Mouse (Mus musculus) midbrain, embryonic 14.5 days (tissue): ENCODE data around the gene Phf21b. TPM values are rescaled to one million over a fixed set of nuclear protein-coding genes. Genes with fewer than 3 reads are reported as not detected.

Experiments used
- ATAC-seq: fragments of 200-750 bp; cut with Nextera tagmentation; 2 replicates; pipeline ENCODE4 v1.8.0; 2017; ENCODE audit warnings: moderate number of reproducible peaks, moderate library complexity; ENCODE audit not compliant: low FRiP score, low TSS enrichment
- DNase-seq: peaks from one replicate; pipeline ENCODE4 v3.0.0-alpha.2; 2015
- H3K27ac ChIP-seq: fragments of 300-500 bp; sonication (generic); replicated peaks from 2 replicates; pipeline ENCODE4 v1.5.1; 2014; ENCODE audit warnings: mild to moderate bottlenecking, low read depth, low read length, moderate library complexity
- H3K27me3 ChIP-seq: fragments of 300-500 bp; sonication (generic); 2 replicates; pipeline ENCODE4 v1.6.1; 2014; ENCODE audit warnings: low read length, control low read depth, mixed read lengths; ENCODE audit not compliant: control insufficient read depth, insufficient read depth
- H3K36me3 ChIP-seq: fragments of 300-500 bp; sonication (generic); 2 replicates; pipeline ENCODE4 v1.6.1; 2014; ENCODE audit warnings: low read length, control low read depth; ENCODE audit not compliant: control insufficient read depth, insufficient read depth
- H3K4me1 ChIP-seq: fragments of 300-500 bp; sonication (generic); 2 replicates; pipeline ENCODE4 v1.6.1; 2014; ENCODE audit warnings: mild to moderate bottlenecking, antibody characterized with exemption, low read length, control low read depth; ENCODE audit not compliant: control insufficient read depth, insufficient read depth
- H3K4me2 ChIP-seq: fragments of 300-500 bp; sonication (generic); 2 replicates; pipeline ENCODE4 v1.6.1; 2014; ENCODE audit warnings: mild to moderate bottlenecking, low read length, moderate library complexity
- H3K4me3 ChIP-seq: fragments of 300-500 bp; sonication (generic); replicated peaks from 2 replicates; pipeline ENCODE4 v1.5.1; 2014; ENCODE audit warnings: low read depth, low read length
- H3K9ac ChIP-seq: fragments of 300-500 bp; sonication (generic); replicated peaks from 2 replicates; pipeline ENCODE4 v1.6.1; 2014; ENCODE audit warnings: mild to moderate bottlenecking, low read length, moderate library complexity
- H3K9me3 ChIP-seq: fragments of 300-500 bp; sonication (generic); 2 replicates; pipeline ENCODE4 v1.6.1; 2016; ENCODE audit warnings: low read length, control low read depth, mixed read lengths; ENCODE audit not compliant: control insufficient read depth
- WGBS: fragments of 180-500 bp; shearing (Covaris S2); extraction: QIAGEN DNeasy Blood & Tissue Kit; methylation state at CpG from one replicate; pipeline ENCODE4 v1.1.7; 2014; 5-methylcytosine and 5-hydroxymethylcytosine counted together
- polyA plus RNA-seq: library from polyadenylated mRNA; unstranded; fragments of >200 nt; fragmentation: Nextera tagmentation; extraction: Ambion mirVana; gene quantifications from 2 replicates; pipeline ENCODE4 v1.2.1, GENCODE M21; 2014

Phf21b gene
- polyA plus RNA-seq, 1 experiment from 2014 or later: 21.7 TPM

- DNase-seq (peak; percentile 75), ATAC-seq (peak; percentile 55)
- WGBS: 29% methylated on average over 11 of the region's 11 CpGs
- Histone ChIP-seq H3K36me3 (0 out of 2 replicates have a peak, but pooled peaks cover 5% of the 10 kb centered on the region), H3K27me3 (no peaks in the 10 kb centered on the region), H3K27ac (peak overlapping the region; percentile 41), H3K9me3 (no peaks in the 10 kb centered on the region), H3K4me1 (peaks cover 44% of the 10 kb centered on the region), H3K4me2 (peak overlapping the region; percentile 33), H3K4me3 (no peak overlapping the region), H3K9ac (no peak overlapping the region; the same call in 1 of the 2 replicates)
These were observed 43.0 kb downstream of the Phf21b start for GRCm38 (mm10) chr15:84812831-84813357.

GRCm38 (mm10) chr15:84811126-84811525 is 44.7 kb downstream of the Phf21b start:
- DNase-seq (no peak), ATAC-seq (no peak)
- Histone ChIP-seq H3K4me2 (no peak overlapping the region), H3K27ac (no peak overlapping the region), H3K9ac (no peak overlapping the region), H3K9me3 (no peaks in the 10 kb centered on the region), H3K4me1 (peaks cover 44% of the 10 kb centered on the region), H3K36me3 (peaks cover 21% of the 10 kb centered on the region), H3K27me3 (no peaks in the 10 kb centered on the region), H3K4me3 (no peak overlapping the region)
- WGBS: 73% methylated on average over 5 of the region's 5 CpGs

- Histone ChIP-seq H3K27me3 (no peaks in the 10 kb centered on the region), H3K4me3 (no peak overlapping the region), H3K9me3 (no peaks in the 10 kb centered on the region), H3K4me2 (no peak overlapping the region), H3K9ac (no peak overlapping the region), H3K27ac (no peak overlapping the region), H3K4me1 (peaks cover 29% of the 10 kb centered on the region), H3K36me3 (peaks cover 33% of the 10 kb centered on the region)
- WGBS: 80% methylated on average over 21 of the region's 21 CpGs
- no peak for DNase-seq
- ATAC-seq: no peak
These were observed 46.4 kb downstream of the Phf21b start for GRCm38 (mm10) chr15:84809275-84809952.

- no peak for ATAC-seq
- Histone ChIP-seq H3K9me3 (no peaks in the 10 kb centered on the region), H3K27me3 (no peaks in the 10 kb centered on the region), H3K4me1 (no peaks in the 10 kb centered on the region), H3K4me3 (no peak overlapping the region), H3K4me2 (no peak overlapping the region), H3K27ac (no peak overlapping the region), H3K9ac (no peak overlapping the region), H3K36me3 (peaks cover 71% of the 10 kb centered on the region)
- WGBS: 47% methylated on average over 3 of the region's 3 CpGs
- peak; percentile 79 for DNase-seq
These were observed 52.2 kb downstream of the Phf21b start for GRCm38 (mm10) chr15:84803685-84804084.

GRCm38 (mm10) chr15:84800132-84800531 is 55.7 kb downstream of the Phf21b start:
- Histone ChIP-seq H3K4me1 (no peaks in the 10 kb centered on the region), H3K4me3 (no peak overlapping the region), H3K4me2 (no peak overlapping the region), H3K9ac (no peak overlapping the region), H3K27ac (no peak overlapping the region), H3K36me3 (peaks cover 75% of the 10 kb centered on the region), H3K27me3 (no peaks in the 10 kb centered on the region), H3K9me3 (no peaks in the 10 kb centered on the region)
- DNase-seq: peak; percentile 53
- 88% methylated on average over 5 of the region's 5 CpGs for WGBS
- ATAC-seq: no peak

GRCm38 (mm10) chr15:84793649-84794048 is 62.2 kb downstream of the Phf21b start:
- Histone ChIP-seq H3K27me3 (no peaks in the 10 kb centered on the region), H3K4me3 (no peak overlapping the region), H3K4me2 (no peak overlapping the region), H3K27ac (no peak overlapping the region), H3K36me3 (peaks cover 76% of the 10 kb centered on the region), H3K4me1 (no peaks in the 10 kb centered on the region), H3K9me3 (no peaks in the 10 kb centered on the region), H3K9ac (no peak overlapping the region)
- ATAC-seq (no peak), DNase-seq (no peak)
- 82% methylated on average over 5 of the region's 5 CpGs for whole genome bisulfite sequencing

GRCm38 (mm10) chr15:84787161-84787560 is 68.7 kb downstream of the Phf21b start:
- 55% methylated on average over 10 of the region's 10 CpGs for WGBS
- Histone ChIP-seq H3K9ac (no peak overlapping the region), H3K9me3 (no peaks in the 10 kb centered on the region), H3K36me3 (peaks cover 63% of the 10 kb centered on the region), H3K27ac (no peak overlapping the region), H3K4me2 (no peak overlapping the region), H3K4me1 (no peaks in the 10 kb centered on the region), H3K4me3 (no peak overlapping the region), H3K27me3 (no peaks in the 10 kb centered on the region)
- DNase-seq (no peak), ATAC-seq (no peak)

- Histone ChIP-seq H3K9ac (no peak overlapping the region), H3K27me3 (no peaks in the 10 kb centered on the region), H3K27ac (no peak overlapping the region), H3K36me3 (peaks cover 44% of the 10 kb centered on the region), H3K9me3 (no peaks in the 10 kb centered on the region), H3K4me2 (no peak overlapping the region), H3K4me1 (no peaks in the 10 kb centered on the region), H3K4me3 (no peak overlapping the region)
- WGBS: 98% methylated on average over 16 of the region's 16 CpGs
- DNase-seq: no peak
- no peak for ATAC-seq
These were observed 71.0 kb downstream of the Phf21b start for GRCm38 (mm10) chr15:84784812-84785211.

GRCm38 (mm10) chr15:84778587-84778986 is 77.3 kb downstream of the Phf21b start:
- 21% methylated on average over 5 of the region's 5 CpGs for WGBS
- H3K4me1 ChIP-seq: peaks cover 9% of the 10 kb centered on the region
- no peak overlapping the region for H3K4me2 ChIP-seq
- H3K9me3 ChIP-seq: no peaks in the 10 kb centered on the region
- peak; percentile 55 for DNase-seq
- H3K27ac ChIP-seq: no peak overlapping the region
- no peaks in the 10 kb centered on the region for H3K36me3 ChIP-seq
- H3K27me3 ChIP-seq: no peaks in the 10 kb centered on the region
- no peak overlapping the region for H3K4me3 ChIP-seq
- H3K9ac ChIP-seq: no peak overlapping the region
- ATAC-seq: no peak
